Mouse (Mus musculus) left cerebral cortex, adult 2 months (tissue): Measurements from ENCODE around the gene Gm3336. TPM values are rescaled to one million over a fixed set of nuclear protein-coding genes. Genes with fewer than 3 reads are reported as not detected.

Source experiments
- DNase-seq, 2 experiments: peaks; one replicate each; pipeline ENCODE4 v3.0.0; 2021 to 2022; ENCODE audit warnings: low spot score in 2 of 2, mixed read lengths in 1 of 2; ENCODE audit errors: extremely low spot score in 1 of 2
- H3K27ac ChIP-seq: fragments of 200-600 bp; 2 replicates; pipeline ENCODE4 v1.8.1; 2022
- H3K4me3 ChIP-seq: fragments of 200-600 bp; 2 replicates; pipeline ENCODE4 v1.8.1; 2022
- CTCF ChIP-seq: fragments of 200-600 bp; IDR thresholded peaks from 2 replicates; pipeline ENCODE4 v1.8.1; 2022; ENCODE audit warnings: antibody characterized with exemption, mild to moderate bottlenecking, moderate library complexity
- intact Hi-C: fragments of 180-260 bp; cut with DNase I; formaldehyde crosslinking; loops from one replicate; pipeline ENCODE4 v1.15.1; 2025
- total RNA-seq, 2 experiments: library from RNA; stranded (reverse); gene quantifications; 2 replicates each; pipeline ENCODE4 v1.2.3; 2021

The Gm3336 gene
- total RNA-seq, 2 experiments from 2014 or later: not detected

DNA sequence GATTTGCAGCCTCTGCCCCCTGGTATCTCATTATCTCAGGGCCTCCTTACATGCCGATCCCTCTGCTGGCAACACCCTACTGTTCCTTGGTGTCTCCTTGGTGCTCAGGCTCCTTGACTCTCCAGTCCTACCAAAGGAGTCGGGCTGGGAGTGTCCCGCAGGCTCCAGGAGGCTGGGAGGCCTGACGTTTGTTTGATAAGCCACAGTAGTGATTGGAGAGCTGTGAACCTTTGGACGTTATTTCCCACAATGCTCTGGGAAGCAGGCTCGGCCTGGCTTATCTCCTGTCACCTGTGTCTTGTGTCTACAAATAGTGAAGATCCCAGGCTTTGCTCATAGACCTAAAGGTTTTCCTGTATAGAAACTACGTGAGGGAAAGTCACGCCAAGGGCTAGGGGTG lies 45.7 kb downstream of the Gm3336 start:
- intact Hi-C loops: no loop called here
- DNase-seq: no peak

GRCm38 (mm10) chr8:70764676-70765075 lies 46.3 kb downstream of the Gm3336 start:
- no peak overlapping the region for H3K4me3 ChIP-seq
- no peak overlapping the region for H3K27ac ChIP-seq
- intact Hi-C loops: no loop called here
- TF ChIP-seq CTCF: no peak
- DNase-seq: no peak

More for the DNA sequence above, 45.7 kb downstream of the Gm3336 start:
- H3K4me3 ChIP-seq: no peak overlapping the region
- TF ChIP-seq CTCF: no peak
- H3K27ac ChIP-seq: no peak overlapping the region

- Histone ChIP-seq H3K4me3 (no peak overlapping the region; the same call in 1 of the 2 replicates), H3K27ac (no peak overlapping the region)
- no peak for DNase-seq
- intact Hi-C loops: no loop called here
- TF ChIP-seq CTCF: no peak
Measured at GRCm38 (mm10) chr8:70765329-70765728, 47.0 kb downstream of the Gm3336 start.

DNA sequence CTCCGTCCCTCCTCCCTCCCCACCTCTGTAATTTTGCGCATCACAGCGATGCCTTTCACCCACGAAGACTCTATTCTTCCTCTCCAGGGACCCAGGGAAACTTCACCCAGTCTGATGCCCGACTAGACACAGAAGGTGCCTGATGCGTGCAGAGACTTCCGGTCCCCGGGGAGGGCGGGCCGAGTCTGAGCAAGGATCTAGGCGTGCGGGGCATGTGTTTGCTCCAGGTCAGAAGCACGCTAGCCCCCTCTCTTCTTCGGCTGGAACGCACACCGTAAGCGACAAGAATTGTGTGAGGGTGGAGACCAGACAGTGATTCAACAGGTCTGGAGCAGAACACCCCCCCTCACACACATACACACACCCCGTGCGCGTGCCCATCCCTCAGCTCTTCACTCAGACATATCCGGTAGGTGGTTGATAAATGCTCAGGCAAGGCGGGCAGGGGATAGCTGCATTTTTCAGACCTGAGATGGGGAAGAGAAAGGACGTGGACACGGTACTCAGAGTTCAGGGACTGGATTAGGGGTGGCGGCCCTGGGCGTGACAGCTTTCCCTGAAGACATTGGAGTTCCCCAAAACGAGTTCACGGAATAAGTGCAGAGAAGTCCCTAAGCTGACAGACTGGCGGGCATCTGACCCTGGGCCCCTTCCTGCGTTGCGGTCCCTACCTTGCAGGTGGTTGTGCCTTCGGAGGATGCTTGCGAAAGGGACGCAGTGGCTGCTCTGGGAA lies 47.7 kb downstream of the Gm3336 start:
- Histone ChIP-seq H3K27ac (no peak overlapping the region), H3K4me3 (peak overlapping the region; percentile 28)
- DNase-seq: no peak
- intact Hi-C loops: no loop called here
- TF ChIP-seq CTCF: no peak

GRCm38 (mm10) chr8:70766571-70767440 lies 48.5 kb downstream of the Gm3336 start:
- no peak for TF ChIP-seq CTCF
- Histone ChIP-seq H3K27ac (no peak overlapping the region), H3K4me3 (peak overlapping the region; percentile 28)
- no peak for DNase-seq
- intact Hi-C loops: no loop called here

- no peak for TF ChIP-seq CTCF
Measured at GRCm38 (mm10) chr8:70767503-70767902, 49.2 kb downstream of the Gm3336 start.

DNA sequence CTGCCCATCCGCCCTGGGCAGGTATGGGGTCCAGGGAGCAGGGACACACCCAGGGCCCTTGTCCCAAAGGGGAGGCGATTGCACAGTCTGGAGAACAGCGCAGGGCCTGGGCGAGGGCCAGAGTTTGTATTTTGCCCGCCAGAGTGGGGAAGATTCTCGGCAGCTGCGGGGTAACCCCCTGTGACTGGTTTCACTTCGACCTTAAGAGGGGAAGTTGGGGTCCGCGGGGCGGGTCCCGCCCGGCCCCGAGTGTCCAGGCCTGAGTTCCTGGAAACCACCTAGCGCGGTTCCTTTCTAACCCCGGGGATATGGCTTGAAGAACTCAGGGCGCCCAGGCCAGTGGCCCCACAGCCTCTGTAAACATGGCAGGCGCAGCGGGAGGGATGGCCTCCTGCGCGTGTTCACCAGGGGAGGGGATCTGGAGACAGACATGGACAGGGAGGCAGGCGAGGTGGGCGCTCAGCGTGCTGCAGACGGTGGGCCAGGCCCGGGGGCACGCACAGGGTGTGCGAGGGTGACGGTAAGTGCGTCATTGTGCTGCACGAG lies 50.0 kb downstream of the Gm3336 start:
- TF ChIP-seq CTCF: no peak
- H3K27ac ChIP-seq: no peak overlapping the region
- H3K4me3 ChIP-seq: no peak overlapping the region
- intact Hi-C loops: loop anchor here (2.0 kb wide), 1 partner anchor 70 kb away; the partner anchor contains the start of gene Arrdc2
- no peak for DNase-seq

More at GRCm38 (mm10) chr8:70767503-70767902, 49.2 kb downstream of the Gm3336 start:
- intact Hi-C loops: no loop called here
- Histone ChIP-seq H3K27ac (no peak overlapping the region), H3K4me3 (no peak overlapping the region)
- DNase-seq: no peak

DNA sequence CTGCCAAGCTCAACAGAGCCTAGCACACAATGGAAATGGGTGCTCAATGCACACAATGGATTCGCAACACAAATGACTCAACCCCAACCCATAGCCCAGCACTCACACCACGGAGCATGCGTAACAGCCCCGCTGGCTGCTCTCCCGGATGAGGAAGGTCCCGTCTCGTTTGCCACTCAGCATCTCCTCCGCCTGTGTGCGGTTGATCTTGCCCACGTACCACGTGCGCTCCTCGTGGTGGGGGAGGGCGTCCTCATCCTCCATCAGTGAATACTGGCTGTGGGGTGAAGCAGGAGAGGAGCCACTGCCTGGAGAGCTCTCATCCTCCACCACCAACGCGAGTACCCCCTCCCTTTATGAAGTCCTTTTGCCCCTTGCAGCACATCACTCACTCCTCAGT lies 50.6 kb downstream of the Gm3336 start:
- no peak overlapping the region for H3K27ac ChIP-seq
- intact Hi-C loops: loop anchor here (1.0 to 2.0 kb wide), 2 partner anchors 49 to 70 kb away; partner anchors contain the start of gene Arrdc2
- DNase-seq: no peak
- no peak overlapping the region for H3K4me3 ChIP-seq
- no peak for TF ChIP-seq CTCF

DNA sequence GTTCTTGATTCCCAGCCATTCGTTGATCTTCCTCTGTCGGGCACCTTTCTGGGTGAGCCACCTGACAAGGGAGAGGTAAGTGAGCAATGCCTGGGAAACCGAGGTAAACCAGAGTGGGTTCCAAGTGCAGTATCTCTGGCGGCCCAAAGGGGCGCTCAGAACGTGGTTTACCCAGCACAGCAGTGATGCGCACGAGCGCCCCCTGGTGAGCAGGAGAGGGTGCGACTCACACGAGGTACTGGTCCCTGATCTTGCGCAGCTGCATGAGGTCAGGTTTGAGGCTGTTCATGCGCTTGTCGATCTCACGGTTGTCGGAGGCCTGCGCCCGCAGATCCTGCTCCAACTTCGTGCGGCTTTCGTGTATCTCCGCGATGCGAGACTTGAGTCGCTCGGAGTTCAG lies 51.0 kb downstream of the Gm3336 start:
- no peak overlapping the region for H3K4me3 ChIP-seq
- intact Hi-C loops: loop anchor here (1.0 to 2.0 kb wide), 2 partner anchors 49 to 69 kb away; partner anchors contain the start of gene Arrdc2
- DNase-seq: peak; percentile 95 to 97
- no peak; the same call in none of the 2 replicates for TF ChIP-seq CTCF
- H3K27ac ChIP-seq: no peak overlapping the region

DNA sequence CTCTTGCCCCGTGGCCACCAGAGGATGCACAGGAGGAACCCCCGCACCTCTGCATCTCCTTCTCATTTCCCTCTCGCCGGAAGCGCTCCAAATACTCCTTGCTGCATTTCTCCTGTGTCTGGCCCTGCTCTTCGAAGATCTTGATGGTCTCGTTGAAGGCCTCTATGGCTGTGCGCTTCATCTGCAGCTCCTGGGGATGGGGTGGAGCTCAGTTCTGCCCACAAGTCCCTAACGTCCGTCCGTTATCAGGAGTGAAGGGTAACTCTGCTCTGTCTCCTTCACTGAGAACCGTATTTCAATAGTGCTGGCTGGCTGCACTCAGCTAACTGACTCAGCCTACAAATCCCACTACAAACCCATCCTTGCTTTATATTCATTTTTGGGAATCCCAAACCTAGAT lies 51.5 kb downstream of the Gm3336 start:
- no peak for DNase-seq
- no peak overlapping the region for H3K4me3 ChIP-seq
- intact Hi-C loops: loop anchor here (1.0 to 2.0 kb wide), 2 partner anchors 50 to 69 kb away; partner anchors contain the start of gene Arrdc2
- TF ChIP-seq CTCF: no peak
- no peak overlapping the region for H3K27ac ChIP-seq

GRCm38 (mm10) chr8:70770748-70771147 lies 52.4 kb downstream of the Gm3336 start:
- no peak for DNase-seq
- H3K4me3 ChIP-seq: no peak overlapping the region
- no peak for TF ChIP-seq CTCF
- intact Hi-C loops: no loop called here
- H3K27ac ChIP-seq: no peak overlapping the region

DNA sequence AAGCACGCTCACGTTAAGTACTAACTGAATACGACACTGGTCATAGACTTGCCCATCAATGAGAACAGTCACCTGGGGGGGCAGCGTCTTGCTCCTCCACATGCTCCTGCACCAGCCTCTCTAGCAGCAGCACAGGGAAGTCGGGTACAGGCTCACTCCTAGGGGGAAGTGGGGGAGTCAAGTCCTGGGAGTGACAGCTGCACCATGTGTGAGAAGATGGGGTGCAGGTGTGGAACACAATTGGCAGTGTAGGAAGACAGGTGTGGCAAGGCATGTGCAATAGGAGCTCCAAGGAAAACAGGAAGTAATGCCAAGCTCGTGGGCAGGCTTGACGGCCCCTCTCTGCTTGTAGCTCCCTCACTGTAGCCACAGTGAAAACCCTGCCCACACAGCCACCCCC lies 52.9 kb downstream of the Gm3336 start:
- H3K4me3 ChIP-seq: no peak overlapping the region
- H3K27ac ChIP-seq: no peak overlapping the region
- DNase-seq: no peak
- no peak for TF ChIP-seq CTCF
- intact Hi-C loops: no loop called here
